Mouse (Mus musculus): ENCODE results near the gene Slc5a5.

The Slc5a5 gene

DNA sequence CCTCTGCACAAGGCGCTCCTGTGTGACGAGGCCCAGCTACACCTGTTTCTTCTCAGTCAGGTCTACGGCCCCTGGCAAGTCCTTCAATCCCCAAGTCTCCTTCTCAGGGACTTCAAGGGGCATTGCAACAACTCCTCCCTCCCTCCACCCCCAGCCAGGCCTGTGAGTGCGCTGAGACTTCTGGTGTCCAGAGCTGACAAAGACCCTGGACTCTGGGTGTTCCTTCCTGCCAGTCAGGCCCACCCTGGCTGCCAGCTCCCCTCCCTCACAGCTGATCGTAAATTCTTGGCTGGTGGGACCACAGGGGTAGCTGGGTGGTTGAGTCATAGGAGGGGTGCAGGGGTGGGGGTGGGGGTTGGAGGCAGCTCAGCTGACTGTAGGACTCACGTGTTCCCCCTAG, 40.7 kb downstream of the Slc5a5 start:
- DNase-seq: peak; percentile 91

DNA sequence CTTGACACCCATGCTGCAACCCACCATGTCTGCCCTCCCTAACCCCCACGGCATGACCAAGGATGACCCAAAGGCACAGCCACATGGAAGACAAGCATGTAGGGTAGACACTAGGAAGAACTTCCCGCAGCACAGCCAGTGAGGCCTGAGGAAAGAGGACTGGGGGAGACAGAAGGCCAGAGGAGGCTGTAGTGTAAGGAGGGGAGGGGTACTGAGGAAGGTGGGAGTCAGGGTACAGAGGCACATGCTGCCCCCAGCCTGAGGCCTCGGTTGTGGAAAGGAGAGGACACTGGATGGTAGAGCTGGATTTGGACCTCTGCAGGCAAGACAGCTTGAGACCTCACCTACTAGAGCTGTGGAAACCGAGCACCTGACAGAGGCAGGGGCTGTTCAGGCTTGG, 41.6 kb downstream of the Slc5a5 start:
- DNase-seq: peak; percentile 90

DNA sequence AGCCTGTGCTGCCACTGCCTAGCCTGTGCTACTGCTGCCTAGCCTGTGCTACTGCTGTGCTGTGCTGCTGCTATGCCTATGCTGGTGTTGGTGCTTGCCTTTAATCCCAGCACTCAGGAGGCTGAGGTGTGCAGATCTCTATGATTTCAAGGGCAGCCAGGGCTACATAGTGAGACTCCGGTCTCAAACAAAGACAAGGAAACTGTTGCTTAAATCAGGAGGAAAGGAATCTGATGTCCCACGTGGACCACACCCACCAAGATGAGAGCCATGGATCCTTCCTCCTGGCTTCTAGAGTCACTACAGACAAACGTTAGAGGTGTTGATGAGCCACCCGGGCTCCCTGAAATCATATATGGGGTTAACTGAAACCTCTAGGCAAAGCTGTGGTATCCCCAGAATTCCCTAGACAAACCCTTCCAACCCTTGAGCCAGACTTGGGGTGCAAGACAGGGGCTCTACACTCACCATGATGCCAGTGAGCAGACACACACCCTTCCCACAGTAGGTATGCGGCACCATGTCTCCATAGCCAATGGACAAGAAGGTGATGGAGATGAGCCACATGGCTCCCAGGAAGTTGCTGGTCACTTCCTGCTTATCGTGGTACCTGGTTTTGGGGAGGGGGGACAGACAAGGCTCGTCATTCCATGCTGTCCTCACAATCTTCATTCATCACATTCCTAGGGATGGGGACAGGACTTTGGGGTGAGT, 42.3 kb downstream of the Slc5a5 start:
- DNase-seq: peak; percentile 91

DNA sequence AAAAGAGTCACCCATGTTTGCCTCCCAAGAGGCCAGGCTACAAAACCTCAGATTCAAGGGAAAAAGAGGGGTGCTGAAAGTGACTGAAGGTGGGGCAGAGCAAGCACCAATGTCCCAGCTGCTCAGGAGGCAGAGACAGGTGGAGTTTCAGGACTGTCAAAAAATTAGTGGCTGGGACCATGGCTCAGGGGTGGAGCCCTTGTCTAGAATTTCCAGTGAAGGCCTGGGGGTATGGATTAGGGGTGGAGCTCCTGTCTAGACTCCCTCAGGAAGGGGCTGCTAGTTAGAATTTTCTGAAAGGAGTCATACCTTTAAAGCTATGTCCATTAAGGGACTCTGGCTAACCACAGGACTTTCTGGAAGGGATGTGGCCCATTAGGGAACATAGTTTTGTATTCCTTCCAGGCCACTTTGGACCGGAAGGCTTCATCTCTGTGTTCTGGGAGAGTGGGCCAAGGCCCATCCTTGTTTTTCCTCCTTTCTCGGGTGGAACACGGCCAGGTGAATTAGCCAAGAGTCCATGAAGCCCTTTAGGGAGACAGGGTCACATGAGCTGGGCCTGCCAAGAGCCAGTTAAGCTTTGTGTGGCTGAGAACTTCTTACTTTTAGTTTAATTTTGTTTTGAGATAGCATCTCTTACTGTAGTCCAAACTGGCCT, 43.1 kb downstream of the Slc5a5 start:
- DNase-seq: peak; percentile 98

DNA sequence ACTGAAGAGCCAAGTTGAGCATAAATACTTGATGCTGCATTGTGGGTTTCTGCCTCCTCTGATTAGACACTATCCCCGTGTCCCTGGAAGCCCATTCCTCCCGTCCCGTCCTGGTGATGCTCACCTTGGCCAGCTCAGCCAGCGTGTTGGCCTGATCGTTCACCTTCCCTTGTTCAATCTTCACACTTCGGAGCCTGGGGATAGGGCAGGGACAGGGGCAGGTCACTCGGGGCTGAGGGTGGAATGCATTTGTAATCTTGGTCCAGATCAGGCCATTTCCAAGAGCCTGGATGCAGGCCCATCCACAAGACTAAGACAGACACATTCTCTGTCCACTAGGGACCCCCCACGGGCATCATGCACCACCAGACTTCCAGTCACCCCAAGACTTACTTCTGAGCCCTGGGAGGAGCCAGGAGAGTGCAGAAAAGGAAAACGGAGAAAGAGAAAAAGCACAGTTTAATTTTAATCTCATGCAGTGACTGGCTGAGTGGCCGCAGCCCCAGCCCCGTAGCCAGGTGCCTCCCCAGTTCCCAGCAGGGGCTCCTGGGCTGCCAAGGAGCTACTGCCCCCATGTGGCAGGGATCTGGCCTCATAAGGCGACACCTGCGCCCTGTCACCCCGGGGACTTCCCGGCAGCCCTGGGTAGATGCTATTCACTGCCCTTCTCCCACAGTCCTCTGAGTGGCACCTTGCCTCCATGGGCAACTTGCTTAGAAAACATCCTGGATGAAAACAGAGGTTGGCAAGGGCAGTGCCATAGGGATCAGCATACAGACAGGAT, 46.0 kb downstream of the Slc5a5 start:
- DNase-seq: peak; percentile 91

DNA sequence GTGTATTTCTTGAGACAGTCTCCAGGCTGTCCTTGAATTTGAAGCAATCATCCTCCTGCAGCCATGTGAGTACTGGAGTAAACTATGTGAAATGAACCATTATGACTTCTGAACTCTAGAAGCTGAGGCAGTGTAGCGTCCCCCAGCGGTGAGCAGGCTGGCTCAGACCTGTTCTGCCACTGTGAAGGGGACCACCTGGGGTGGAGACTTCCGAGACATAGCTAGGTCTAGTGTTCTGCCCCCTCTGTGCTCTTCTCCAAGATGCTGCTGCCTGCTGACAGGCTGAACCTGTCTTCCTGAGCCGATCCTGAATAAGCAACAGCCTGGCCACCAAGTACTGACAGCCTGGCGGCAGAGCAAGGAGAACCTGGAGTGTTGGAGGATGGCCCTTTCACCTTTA, 47.4 kb downstream of the Slc5a5 start:
- DNase-seq: no peak

DNA sequence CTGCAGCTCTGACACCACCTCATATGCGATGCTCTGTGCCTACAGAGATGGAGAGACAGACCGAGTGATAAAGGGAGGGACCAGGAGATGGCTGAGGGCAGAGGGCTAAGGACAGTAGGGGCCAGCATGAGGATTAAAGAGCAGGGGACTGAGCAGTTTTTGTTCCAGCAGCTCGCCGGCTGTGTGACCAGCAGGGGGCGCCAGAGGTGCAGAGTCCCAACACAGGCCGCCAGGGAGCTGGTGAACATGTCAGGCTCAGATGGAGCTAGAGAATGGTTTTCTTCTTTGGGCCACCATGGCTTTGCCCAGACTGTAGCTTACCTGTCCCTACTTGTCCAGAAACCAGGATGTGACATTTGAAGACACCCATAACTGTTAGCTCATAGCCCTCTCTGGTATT, 48.0 kb downstream of the Slc5a5 start:
- peak; percentile 97 for DNase-seq

DNA sequence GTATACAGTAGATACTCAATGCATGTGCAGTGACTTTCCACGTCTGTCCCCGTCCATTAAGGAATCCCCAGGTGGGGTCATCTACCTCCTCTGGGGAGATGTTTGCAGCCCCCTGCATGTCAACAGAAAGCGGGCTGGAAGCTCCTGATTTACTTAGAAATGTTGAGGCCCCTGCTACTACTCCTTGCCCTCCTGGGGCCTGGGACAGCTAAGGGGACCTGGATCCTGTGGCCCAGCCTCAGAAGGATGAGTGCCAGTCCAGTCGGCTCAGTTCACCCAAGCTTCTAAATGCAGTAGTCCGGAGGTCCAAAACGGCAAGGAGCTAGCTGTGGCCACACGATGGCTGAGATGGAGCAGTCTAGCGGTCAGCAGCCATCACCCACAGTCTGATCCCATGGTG, 48.6 kb downstream of the Slc5a5 start:
- DNase-seq: peak; percentile 90

DNA sequence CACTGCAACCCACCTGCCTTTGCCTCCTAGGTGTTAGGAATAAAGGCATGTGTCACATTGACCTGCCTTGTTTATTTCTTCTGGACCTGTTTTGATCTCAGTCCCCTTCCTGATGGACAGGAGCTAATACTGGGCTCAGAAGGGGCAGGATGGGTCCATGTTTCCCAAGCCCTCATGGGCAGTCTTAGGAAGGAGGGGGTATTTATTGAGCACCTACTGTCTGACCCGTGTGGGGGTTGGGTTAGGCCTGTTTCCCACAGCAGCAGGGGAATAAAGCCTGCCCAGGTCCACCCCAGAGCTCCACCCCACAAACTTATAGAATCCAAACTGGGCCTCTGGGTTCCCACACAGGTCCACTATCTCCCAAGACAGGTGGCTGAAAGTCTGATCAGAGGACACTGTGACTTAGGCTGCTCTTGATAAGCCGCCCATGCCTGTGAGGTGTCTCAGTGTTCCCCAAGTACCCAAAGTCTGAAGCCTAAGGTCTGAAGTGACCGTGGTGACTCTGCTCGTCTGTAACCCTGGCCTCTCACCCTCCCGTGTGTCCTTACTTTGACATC, 49.3 kb downstream of the Slc5a5 start:
- DNase-seq: peak; percentile 90

DNA sequence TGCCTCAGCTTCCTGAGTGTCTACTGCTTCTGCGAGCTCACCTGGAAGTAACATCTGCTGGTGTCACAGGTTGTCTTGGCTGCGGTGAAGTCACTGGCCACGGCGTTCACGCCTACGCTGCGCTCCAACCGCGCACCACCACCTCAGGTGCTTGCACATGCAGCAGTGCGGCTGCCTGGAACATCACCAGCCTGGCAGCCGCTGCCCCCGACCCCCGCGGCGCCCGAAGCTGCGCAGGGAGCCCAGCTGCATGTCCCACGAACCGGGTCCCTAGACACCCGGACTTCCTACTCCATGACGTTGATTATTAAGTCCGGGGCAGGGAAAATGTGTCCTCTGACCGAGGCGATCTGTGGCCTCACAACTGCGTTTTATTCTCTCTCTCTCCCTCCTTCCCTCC, 50.1 kb downstream of the Slc5a5 start:
- DNase-seq: peak; percentile 92

DNA sequence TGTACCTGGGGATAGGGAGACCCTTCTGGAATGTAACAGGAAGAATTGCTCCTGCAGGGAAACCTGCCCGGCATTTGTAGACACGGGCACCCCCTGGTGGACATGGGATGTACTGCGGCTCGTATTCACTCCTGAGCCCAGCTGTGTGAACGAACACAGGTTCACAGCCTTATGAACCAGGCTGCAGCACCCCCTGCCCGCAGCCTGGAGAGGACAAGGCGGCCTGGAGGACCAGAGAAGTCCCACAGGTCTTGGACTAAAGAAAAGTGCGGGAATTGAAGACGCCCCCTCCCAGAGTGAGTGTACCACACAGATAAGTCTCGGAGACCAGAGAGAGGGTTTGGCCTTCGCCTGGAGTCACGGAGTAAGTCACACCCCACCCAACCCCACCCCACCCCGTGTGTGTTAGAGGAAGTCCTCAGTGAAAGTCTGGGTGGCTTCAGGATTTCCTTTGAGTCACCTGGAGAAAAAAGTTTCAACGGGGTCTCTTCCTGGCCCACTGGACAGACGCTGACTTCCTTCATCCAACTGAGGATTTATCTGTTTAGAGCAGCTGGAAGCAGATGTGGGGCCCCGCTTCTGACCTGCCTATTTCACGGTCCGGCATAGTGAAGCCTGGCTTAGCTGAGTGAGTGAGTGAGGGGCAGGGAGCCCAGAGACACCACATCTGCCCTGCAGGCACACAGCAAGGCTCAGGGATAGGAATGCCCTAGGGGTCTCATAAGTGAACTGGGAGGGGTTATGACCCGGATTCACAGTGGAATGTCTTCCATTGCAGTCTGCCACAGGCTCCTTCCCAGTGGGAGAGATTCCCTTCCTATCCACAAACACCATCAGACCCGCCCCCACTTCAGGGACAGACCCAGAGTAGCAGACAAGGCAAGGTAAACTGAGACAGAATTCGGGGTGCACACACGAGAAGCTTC, 51.1 kb downstream of the Slc5a5 start:
- DNase-seq: peak; percentile 98

DNA sequence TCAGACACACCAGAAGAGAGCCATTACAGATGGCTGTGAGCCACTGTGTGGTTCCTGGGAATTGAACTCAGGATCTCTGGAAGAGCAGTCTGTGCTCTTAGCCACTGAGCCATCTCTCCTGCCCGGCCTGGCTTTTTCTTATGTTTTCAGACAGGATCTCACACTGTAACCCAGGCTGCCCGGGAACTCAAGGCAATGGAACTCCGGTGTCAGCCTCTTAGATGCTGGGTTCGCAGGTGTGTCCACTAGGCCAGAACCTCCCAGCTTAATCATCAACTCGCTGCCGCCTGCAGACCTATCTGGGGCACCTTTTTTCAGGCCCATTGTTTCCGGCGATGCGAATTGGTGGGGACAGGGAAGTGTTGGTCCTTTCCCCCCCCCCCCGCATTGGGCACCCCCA, 52.0 kb downstream of the Slc5a5 start:
- DNase-seq: peak; percentile 94

DNA sequence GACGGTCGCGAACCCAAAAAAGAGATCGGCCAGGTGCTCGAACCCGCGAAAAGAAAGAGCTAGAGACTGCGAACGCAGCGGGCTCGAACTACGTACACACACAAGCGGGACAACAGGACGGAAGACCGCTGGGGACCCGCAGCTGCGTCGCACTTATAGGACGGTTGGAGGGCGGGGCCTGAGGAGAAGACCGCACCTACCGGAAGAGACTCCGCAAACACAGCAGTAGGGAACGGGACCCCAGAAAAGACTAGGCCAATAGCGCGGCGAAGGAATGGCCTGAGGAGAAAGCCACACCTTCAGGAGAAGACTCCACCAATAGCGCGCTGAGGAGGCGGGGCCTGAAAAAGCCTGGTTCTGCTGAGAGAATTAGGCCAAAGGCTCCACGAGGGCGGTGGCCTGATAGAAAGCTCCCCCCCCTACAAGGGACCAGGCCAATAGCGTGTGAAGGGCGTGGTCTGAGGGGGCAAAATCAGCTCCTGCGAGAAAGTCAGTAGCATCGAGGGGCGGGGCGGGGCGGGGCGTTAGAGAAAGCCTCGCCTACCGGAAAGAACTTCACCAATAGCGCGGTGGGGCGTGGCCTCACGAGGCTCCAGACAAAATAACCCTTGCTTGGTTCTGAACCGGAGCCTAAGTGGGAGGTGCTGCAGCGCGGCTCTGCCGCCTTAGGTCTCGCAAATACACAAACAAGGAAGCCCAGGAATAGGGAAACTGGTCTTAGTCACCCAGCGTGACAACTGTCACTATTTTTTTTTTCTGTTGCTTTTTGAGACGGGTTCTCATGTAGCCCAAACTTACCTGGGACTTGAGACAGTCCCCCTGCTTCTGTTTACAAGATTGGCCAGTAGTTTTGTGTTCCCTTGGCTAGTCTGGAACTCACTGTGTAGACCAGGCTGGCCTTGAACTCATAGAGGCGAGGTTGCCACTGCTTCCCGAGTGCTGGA, 52.9 kb downstream of the Slc5a5 start, which contains the start of gene Arrdc2:
Gene Arrdc2, minus strand, starts transcription at position 313 of the 944 bp plus-strand sequence.
- DNase-seq: peak; percentile 100

DNA sequence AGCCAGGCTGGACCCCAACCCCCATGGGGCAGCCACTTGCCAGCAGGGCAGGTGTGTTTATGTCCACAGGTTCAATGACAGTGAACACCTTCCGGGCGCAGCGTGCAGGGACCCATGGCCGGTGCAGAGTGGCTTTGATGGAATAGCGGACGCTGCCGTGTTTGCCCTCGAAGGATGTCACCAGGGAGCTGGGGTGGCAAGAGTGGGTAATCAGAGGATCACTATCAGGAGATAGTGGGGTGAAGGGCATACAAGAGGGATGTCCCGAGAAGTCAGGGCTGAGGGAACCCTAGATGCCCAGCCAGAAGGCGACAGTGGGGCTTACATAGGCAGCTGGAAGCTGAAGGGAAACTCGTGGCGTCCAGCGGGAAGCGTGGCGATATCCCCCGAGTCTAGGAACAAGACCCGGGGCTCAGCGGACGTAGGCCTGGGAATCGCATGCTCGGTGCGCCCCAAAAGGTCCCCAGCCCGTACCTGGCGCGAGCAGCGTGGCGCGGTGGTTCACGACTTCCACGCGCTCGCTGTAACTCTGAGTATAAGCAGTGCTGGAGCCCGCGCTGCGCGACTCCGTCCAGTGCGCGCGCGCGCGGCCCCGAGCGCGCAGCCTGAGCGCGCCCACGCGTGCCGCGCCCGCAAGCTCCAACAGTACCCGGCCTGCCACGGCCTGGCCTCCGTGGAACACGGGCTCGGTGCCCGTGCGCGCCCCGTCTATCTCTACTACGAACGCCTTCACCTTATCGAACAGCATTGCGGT, 53.7 kb downstream of the Slc5a5 start:
- peak; percentile 97 for DNase-seq

DNA sequence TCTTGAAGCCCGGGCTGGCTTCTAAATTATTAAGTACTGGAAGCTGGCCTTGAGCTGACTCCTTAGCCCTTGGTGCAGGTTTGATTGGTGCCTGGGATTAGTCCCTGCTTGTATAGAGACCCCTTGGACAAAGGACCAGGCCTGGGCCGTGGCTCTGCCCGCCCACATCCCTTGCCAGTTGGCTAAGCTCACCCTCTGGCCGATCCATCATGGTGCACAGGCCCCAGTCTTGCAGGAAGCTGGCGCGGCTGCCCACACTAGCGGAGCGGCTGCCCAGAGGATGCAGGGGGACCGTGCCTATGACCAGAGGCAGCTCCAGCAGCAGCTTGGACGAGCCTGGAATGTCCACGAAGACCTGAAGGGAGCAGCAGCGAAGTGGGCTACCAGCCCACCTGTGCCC, 55.9 kb downstream of the Slc5a5 start:
- DNase-seq: no peak

DNA sequence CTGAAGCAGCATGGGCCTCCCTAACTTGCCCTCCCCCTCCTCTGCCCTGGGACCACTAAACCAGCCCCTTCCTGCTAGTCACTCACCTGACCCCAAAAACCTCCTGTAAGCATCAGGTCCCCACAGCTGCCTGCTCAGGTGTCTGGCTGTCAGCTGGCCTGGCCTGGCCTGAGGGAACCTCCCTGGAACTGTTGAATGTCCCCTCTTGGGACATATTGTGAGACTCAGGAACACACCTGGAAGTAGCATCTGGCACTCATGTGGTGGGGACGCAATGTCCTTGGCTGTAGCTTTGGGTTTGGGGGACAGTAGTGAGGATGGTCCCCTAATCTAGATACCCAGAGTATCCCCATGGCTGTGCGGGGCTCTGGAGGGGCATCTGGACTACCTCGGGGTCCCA, 58.5 kb downstream of the Slc5a5 start:
- DNase-seq: no peak

DNA sequence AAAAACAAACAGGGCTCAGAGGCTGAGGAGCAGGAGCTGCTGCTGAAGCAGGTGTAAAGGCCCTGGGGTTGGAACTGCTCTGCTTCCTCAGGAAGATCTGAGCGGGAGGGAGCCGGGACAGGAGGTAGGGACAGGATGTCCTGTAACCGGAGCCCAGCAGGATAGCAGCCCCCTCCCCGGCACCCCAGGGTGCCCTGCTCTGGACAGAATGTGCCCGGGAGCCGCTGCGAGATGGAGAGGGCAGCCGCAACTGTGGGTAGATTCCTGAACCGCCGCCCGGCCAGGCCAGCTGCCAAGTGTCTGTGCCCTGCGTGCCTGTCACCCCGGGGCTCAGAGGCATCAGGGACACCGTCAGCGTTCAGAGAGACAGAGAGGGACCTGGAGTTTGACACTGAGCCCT, 59.0 kb downstream of the Slc5a5 start:
- DNase-seq: peak; percentile 99

DNA sequence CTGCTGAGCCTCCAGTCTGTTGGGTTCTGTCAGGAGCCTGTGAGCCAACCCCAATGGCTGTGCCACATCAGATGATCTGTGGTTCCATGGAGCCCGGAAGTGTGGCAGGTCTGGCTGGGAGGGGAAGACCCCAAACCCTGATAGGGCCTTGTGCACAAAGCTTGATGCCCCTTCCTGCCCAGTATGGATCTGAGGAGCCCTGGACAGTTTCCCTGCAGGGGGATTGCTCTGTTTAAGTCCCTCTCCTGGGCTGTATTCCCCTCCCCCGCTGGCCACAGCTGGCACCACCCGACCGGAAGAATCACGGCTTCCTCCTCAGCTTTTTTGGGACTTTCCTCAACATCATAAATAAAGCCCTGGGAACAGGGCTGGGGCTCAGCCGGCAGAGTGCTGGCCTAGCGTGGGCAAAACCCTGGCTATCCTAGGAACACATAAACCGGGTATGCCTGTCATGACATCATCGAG, 59.5 kb downstream of the Slc5a5 start:
- DNase-seq: peak; percentile 97
